Mouse (Mus musculus) testis, adult 2 months (tissue): ENCODE data around the gene Mettl26.

Experiments used
- CTCF ChIP-seq: fragments of 200-500 bp; IDR thresholded peaks from 2 replicates; pipeline ENCODE4 v1.5.1; 2012; ENCODE audit warnings: low read depth, mild to moderate bottlenecking, inconsistent platforms, low read length, moderate library complexity; ENCODE audit not compliant: control insufficient read depth, insufficient read depth, insufficient replicate concordance
- POLR2A ChIP-seq: fragments of 200-500 bp; IDR thresholded peaks from 2 replicates; pipeline ENCODE4 v1.6.1; 2012; ENCODE audit warnings: low read depth, mild to moderate bottlenecking, inconsistent platforms, low read length, moderate library complexity; ENCODE audit not compliant: control insufficient read depth

- TF ChIP-seq CTCF (no peak), POLR2A (no peak)
Observed at GRCm38 (mm10) chr17:25829558-25830017, 45.3 kb upstream of the Mettl26 start.
